Mouse (Mus musculus) intestine, embryonic 14.5 days (tissue): ENCODE data around the gene Vsig10l. TPM values are rescaled to one million over a fixed set of nuclear protein-coding genes. Genes with fewer than 3 reads are reported as not detected.

Experiments used
- ATAC-seq: fragments of 200-750 bp; cut with Nextera tagmentation; replicated peaks from 2 replicates; pipeline ENCODE4 v1.8.0; 2017; ENCODE audit warnings: low read depth, moderate number of reproducible peaks, moderate TSS enrichment, moderate library complexity; ENCODE audit not compliant: low FRiP score, low TSS enrichment
- DNase-seq: peaks from one replicate; pipeline ENCODE4 v3.0.0-alpha.2; 2018; ENCODE audit warnings: low spot score
- H3K27ac ChIP-seq: fragments of 300-500 bp; sonication (generic); 2 replicates; pipeline ENCODE4 v1.5.1; 2014; ENCODE audit warnings: low read depth, mild to moderate bottlenecking, control low read depth
- H3K27me3 ChIP-seq: fragments of 300-500 bp; sonication (generic); replicated peaks from 2 replicates; pipeline ENCODE4 v1.6.1; 2014; ENCODE audit warnings: low read length, control low read depth; ENCODE audit not compliant: control insufficient read depth, insufficient read depth
- H3K36me3 ChIP-seq: fragments of 300-500 bp; sonication (generic); 2 replicates; pipeline ENCODE4 v1.6.1; 2014; ENCODE audit warnings: low read length, control low read depth; ENCODE audit not compliant: control insufficient read depth, insufficient read depth
- H3K4me1 ChIP-seq: fragments of 300-500 bp; sonication (generic); replicated peaks from 2 replicates; pipeline ENCODE4 v1.6.1; 2014; ENCODE audit warnings: low read length, control low read depth, mixed read lengths; ENCODE audit not compliant: control insufficient read depth, insufficient read depth
- H3K4me2 ChIP-seq: fragments of 300-500 bp; sonication (generic); 2 replicates; pipeline ENCODE4 v1.6.1; 2014; ENCODE audit warnings: low read length
- H3K4me3 ChIP-seq: fragments of 300-500 bp; sonication (generic); 2 replicates; pipeline ENCODE4 v1.5.1; 2014; ENCODE audit warnings: low read depth, low read length, control low read depth, mixed read lengths
- H3K9ac ChIP-seq: fragments of 300-500 bp; sonication (generic); 2 replicates; pipeline ENCODE4 v1.6.1; 2014; ENCODE audit warnings: mild to moderate bottlenecking, low read length
- H3K9me3 ChIP-seq: fragments of 300-500 bp; sonication (generic); 2 replicates; pipeline ENCODE4 v1.6.1; 2016; ENCODE audit warnings: low read length, control low read depth; ENCODE audit not compliant: control insufficient read depth
- WGBS: fragments of 180-500 bp; shearing (Covaris S2); extraction: QIAGEN DNeasy Blood & Tissue Kit; methylation state at CpG from one replicate; pipeline ENCODE4 v1.1.7; 2014; 5-methylcytosine and 5-hydroxymethylcytosine counted together
- polyA plus RNA-seq: library from polyadenylated mRNA; unstranded; fragments of >200 nt; fragmentation: Nextera tagmentation; extraction: Ambion mirVana; gene quantifications from 2 replicates; pipeline ENCODE4 v1.2.1, GENCODE M21; 2014

Gene Vsig10l
- 4.2 and 5.6 TPM in 2 replicates for polyA plus RNA-seq

GRCm38 (mm10) chr7:43462851-43463250, at the start of gene Vsig10l:
Gene Vsig10l (plus strand): TSS chr7:43463151.
- ATAC-seq: no peak
- Histone ChIP-seq H3K9ac (no peak within 1 kb of the TSS), H3K4me1 (peaks cover 7% of the 10 kb centered on the region; the same call in 1 of the 2 replicates), H3K27ac (no peak within 1 kb of the TSS), H3K9me3 (no peaks in the 10 kb centered on the region), H3K4me3 (no peak within 1 kb of the TSS), H3K4me2 (no peak within 1 kb of the TSS), H3K36me3 (peaks cover under 1% of the 10 kb centered on the region; the same call in 1 of the 2 replicates), H3K27me3 (no peaks in the 10 kb centered on the region)
- DNase-seq: no peak
- WGBS: 61% methylated on average over 4 of the region's 4 CpGs

- H3K4me2 ChIP-seq: no peak overlapping the region
- DNase-seq: no peak
- no peaks in the 10 kb centered on the region for H3K4me1 ChIP-seq
- H3K27ac ChIP-seq: no peak overlapping the region
- H3K9me3 ChIP-seq: 0 out of 2 replicates have a peak, but pooled peaks cover 2% of the 10 kb centered on the region
- H3K27me3 ChIP-seq: no peaks in the 10 kb centered on the region
- H3K4me3 ChIP-seq: no peak overlapping the region
- ATAC-seq: no peak
- 86% methylated on average over 10 of the region's 10 CpGs for WGBS
- H3K36me3 ChIP-seq: no peaks in the 10 kb centered on the region
- no peak overlapping the region for H3K9ac ChIP-seq
These were observed 45.7 kb upstream of the Vsig10l start for GRCm38 (mm10) chr7:43417298-43417697.

- peak; percentile 93 for DNase-seq
- H3K36me3 ChIP-seq: no peaks in the 10 kb centered on the region
- ATAC-seq: peak; percentile 86
- no peak overlapping the region for H3K27ac ChIP-seq
- H3K27me3 ChIP-seq: no peaks in the 10 kb centered on the region
- 15% methylated on average over 11 of the region's 11 CpGs for WGBS
- no peaks in the 10 kb centered on the region for H3K4me1 ChIP-seq
- no peak overlapping the region for H3K9ac ChIP-seq
- no peaks in the 10 kb centered on the region for H3K9me3 ChIP-seq
- H3K4me2 ChIP-seq: peak overlapping the region; percentile 25; the same call in 1 of the 2 replicates
- no peak overlapping the region for H3K4me3 ChIP-seq
These were observed 39.8 kb upstream of the Vsig10l start for GRCm38 (mm10) chr7:43422995-43423617.

- Histone ChIP-seq H3K27ac (no peak overlapping the region), H3K4me1 (no peaks in the 10 kb centered on the region), H3K36me3 (no peaks in the 10 kb centered on the region), H3K9ac (no peak overlapping the region), H3K9me3 (no peaks in the 10 kb centered on the region), H3K4me2 (no peak overlapping the region), H3K4me3 (no peak overlapping the region), H3K27me3 (no peaks in the 10 kb centered on the region)
- ATAC-seq (no peak), DNase-seq (no peak)
- WGBS: 61% methylated on average over 3 of the region's 3 CpGs
These were observed 38.8 kb upstream of the Vsig10l start for GRCm38 (mm10) chr7:43423991-43424625.

GRCm38 (mm10) chr7:43427406-43427805, 35.5 kb upstream of the Vsig10l start, which contains the start of gene Lim2:
Gene Lim2 (plus strand): TSS chr7:43427670.
- Histone ChIP-seq H3K4me1 (no peaks in the 10 kb centered on the region), H3K9ac (no peak within 1 kb of the TSS), H3K27me3 (no peaks in the 10 kb centered on the region), H3K4me3 (no peak within 1 kb of the TSS), H3K4me2 (no peak within 1 kb of the TSS), H3K36me3 (no peaks in the 10 kb centered on the region), H3K27ac (no peak within 1 kb of the TSS), H3K9me3 (no peaks in the 10 kb centered on the region)
- DNase-seq (no peak), ATAC-seq (no peak)
- 82% methylated on average over 8 of the region's 8 CpGs for WGBS

- H3K9me3 ChIP-seq: no peaks in the 10 kb centered on the region
- no peaks in the 10 kb centered on the region for H3K36me3 ChIP-seq
- no peaks in the 10 kb centered on the region for H3K27me3 ChIP-seq
- no peak overlapping the region for H3K9ac ChIP-seq
- H3K27ac ChIP-seq: no peak overlapping the region
- no peak overlapping the region for H3K4me2 ChIP-seq
- DNase-seq (no peak), ATAC-seq (peak; percentile 41; the same call in 1 of the 2 replicates)
- no peaks in the 10 kb centered on the region for H3K4me1 ChIP-seq
- H3K4me3 ChIP-seq: no peak overlapping the region
- WGBS: 43% methylated on average over 4 of the region's 4 CpGs
These were observed 33.5 kb upstream of the Vsig10l start for GRCm38 (mm10) chr7:43429500-43429899.

- H3K27ac ChIP-seq: no peak overlapping the region
- no peak for ATAC-seq
- WGBS: 73% methylated on average over 4 of the region's 4 CpGs
These were observed 30.1 kb upstream of the Vsig10l start for GRCm38 (mm10) chr7:43432891-43433290.

GRCm38 (mm10) chr7:43434676-43435075, 28.3 kb upstream of the Vsig10l start:
- 87% methylated on average over 5 of the region's 5 CpGs for WGBS
- no peak overlapping the region for H3K4me2 ChIP-seq
- H3K27me3 ChIP-seq: no peaks in the 10 kb centered on the region
- H3K36me3 ChIP-seq: no peaks in the 10 kb centered on the region
- DNase-seq (no peak), ATAC-seq (no peak)
- H3K27ac ChIP-seq: no peak overlapping the region
- H3K9me3 ChIP-seq: no peaks in the 10 kb centered on the region
- H3K4me3 ChIP-seq: no peak overlapping the region
- no peaks in the 10 kb centered on the region for H3K4me1 ChIP-seq
- H3K9ac ChIP-seq: no peak overlapping the region

More at GRCm38 (mm10) chr7:43432891-43433290, 30.1 kb upstream of the Vsig10l start:
- Histone ChIP-seq H3K36me3 (no peaks in the 10 kb centered on the region), H3K27me3 (no peaks in the 10 kb centered on the region), H3K4me3 (no peak overlapping the region), H3K9ac (no peak overlapping the region), H3K9me3 (no peaks in the 10 kb centered on the region), H3K4me2 (no peak overlapping the region), H3K4me1 (no peaks in the 10 kb centered on the region)
- no peak for DNase-seq
